Mouse (Mus musculus): ENCODE results near the gene Tsga10.

DNA sequence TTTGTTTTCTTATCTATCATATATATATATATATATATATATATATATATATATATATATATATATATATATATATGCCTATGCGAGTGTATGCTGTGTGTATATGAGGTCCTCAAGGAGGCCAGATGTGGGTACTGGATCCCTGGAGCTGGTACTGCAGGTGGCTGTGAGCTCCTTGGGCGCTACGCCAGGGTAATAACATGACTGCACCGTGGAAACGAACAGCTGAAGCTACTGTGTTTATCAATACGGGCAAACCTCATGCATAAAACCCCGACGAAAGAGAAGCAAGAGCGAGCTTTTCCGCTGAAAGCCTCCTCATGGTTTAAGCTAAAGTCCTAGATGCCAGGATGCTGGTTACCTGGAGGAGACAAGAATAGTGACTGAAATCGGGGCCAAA lies 124.1 kb downstream of the Tsga10 start:
- TF ChIP-seq HCFC1 (IDR thresholded peaks at IDR 0.05; ENCODE audit: borderline replicate concordance, insufficient read depth, low read length) (no peak), CHD2 (IDR thresholded peaks at IDR 0.05; ENCODE audit: low read depth, low read length) (no peak), MAFK (IDR thresholded peaks at IDR 0.05; ENCODE audit: insufficient read depth, low read depth, low read length) (no peak), ZNF384 (IDR thresholded peaks at IDR 0.05; ENCODE audit: low read depth, low read length) (no peak)
